Mouse (Mus musculus): ENCODE measurements at regions not wholly inside any gene's neighbourhood (a gene's known extent, or its start where the extent isn't known, plus 50 kb on each side); places are given as distances from the start of the nearest gene placed in this dataset.

GRCm38 (mm10) chr6:51182771-51183284 lies 249.6 kb upstream of the Nfe2l3 start:
- Histone ChIP-seq H3K4me1 (ENCODE audit: control insufficient read depth, insufficient read depth, low read length) (no peaks in the 10 kb centered on the region), H3K27ac (ENCODE audit: insufficient read depth, low read depth, low read length) (no peak overlapping the region), H3K4me3 (ENCODE audit: insufficient read depth, low read length) (no peak overlapping the region)
- no peak for TF ChIP-seq POLR2A (IDR thresholded peaks at IDR 0.05; ENCODE audit: borderline replicate concordance, low read depth, low read length)
- TF ChIP-seq CTCF (IDR thresholded peaks at IDR 0.05; ENCODE audit: low read depth, low read length) = no peak

- Histone ChIP-seq H3K4me1 (ENCODE audit: control insufficient read depth, insufficient read depth, low read length) (no peaks in the 10 kb centered on the region), H3K4me3 (ENCODE audit: insufficient read depth, low read length) (no peak overlapping the region), H3K27ac (ENCODE audit: insufficient read depth, low read depth, low read length) (no peak overlapping the region)
- TF ChIP-seq CTCF (IDR thresholded peaks at IDR 0.05; ENCODE audit: low read depth, low read length) (no peak), POLR2A (IDR thresholded peaks at IDR 0.05; ENCODE audit: borderline replicate concordance, low read depth, low read length) (no peak)
Measured at GRCm38 (mm10) chr6:51183576-51184420, 248.7 kb upstream of the Nfe2l3 start.

GRCm38 (mm10) chr6:51184500-51184899 lies 248.0 kb upstream of the Nfe2l3 start:
- TF ChIP-seq CTCF (IDR thresholded peaks at IDR 0.05; ENCODE audit: low read depth, low read length) = no peak
- no peak for TF ChIP-seq POLR2A (IDR thresholded peaks at IDR 0.05; ENCODE audit: borderline replicate concordance, low read depth, low read length)
- H3K4me1 ChIP-seq (ENCODE audit: control insufficient read depth, insufficient read depth, low read length) = no peaks in the 10 kb centered on the region
- no peak overlapping the region for H3K4me3 ChIP-seq (ENCODE audit: insufficient read depth, low read length)
- no peak overlapping the region for H3K27ac ChIP-seq (ENCODE audit: insufficient read depth, low read depth, low read length)

- no peak overlapping the region for H3K27ac ChIP-seq (ENCODE audit: insufficient read depth, low read depth, low read length)
- H3K4me1 ChIP-seq (ENCODE audit: control insufficient read depth, insufficient read depth, low read length) = no peaks in the 10 kb centered on the region
- no peak overlapping the region for H3K4me3 ChIP-seq (ENCODE audit: insufficient read depth, low read length)
- TF ChIP-seq CTCF (IDR thresholded peaks at IDR 0.05; ENCODE audit: low read depth, low read length) (no peak), POLR2A (IDR thresholded peaks at IDR 0.05; ENCODE audit: borderline replicate concordance, low read depth, low read length) (no peak)
Measured at GRCm38 (mm10) chr6:51185201-51185600, 247.3 kb upstream of the Nfe2l3 start.

DNA sequence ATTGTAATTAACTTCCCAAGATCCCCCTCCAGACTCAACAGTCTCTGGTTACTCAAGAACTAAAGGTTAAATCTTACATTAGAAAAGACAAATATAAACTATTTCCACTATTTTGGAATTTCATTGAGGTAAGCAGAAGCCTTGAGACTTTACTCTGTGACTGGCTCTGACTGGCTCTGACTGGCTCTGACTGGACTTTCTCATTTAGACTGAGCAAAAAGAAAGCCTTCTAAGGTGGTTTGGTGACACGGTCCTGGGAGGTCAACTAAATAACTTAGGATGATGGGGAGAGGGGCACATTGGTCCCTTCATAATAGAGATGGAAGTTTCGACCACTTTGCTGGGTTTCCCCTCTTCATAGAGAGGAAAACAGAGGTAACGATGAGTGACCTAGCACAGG lies 243.3 kb upstream of the Nfe2l3 start:
- H3K4me1 ChIP-seq (ENCODE audit: control insufficient read depth, insufficient read depth, low read length) = no peaks in the 10 kb centered on the region
- H3K4me3 ChIP-seq (ENCODE audit: insufficient read depth, low read length) = no peak overlapping the region
- no peak overlapping the region for H3K27ac ChIP-seq (ENCODE audit: insufficient read depth, low read depth, low read length)
- TF ChIP-seq POLR2A (IDR thresholded peaks at IDR 0.05; ENCODE audit: borderline replicate concordance, low read depth, low read length) (no peak), CTCF (IDR thresholded peaks at IDR 0.05; ENCODE audit: low read depth, low read length) (no peak)

DNA sequence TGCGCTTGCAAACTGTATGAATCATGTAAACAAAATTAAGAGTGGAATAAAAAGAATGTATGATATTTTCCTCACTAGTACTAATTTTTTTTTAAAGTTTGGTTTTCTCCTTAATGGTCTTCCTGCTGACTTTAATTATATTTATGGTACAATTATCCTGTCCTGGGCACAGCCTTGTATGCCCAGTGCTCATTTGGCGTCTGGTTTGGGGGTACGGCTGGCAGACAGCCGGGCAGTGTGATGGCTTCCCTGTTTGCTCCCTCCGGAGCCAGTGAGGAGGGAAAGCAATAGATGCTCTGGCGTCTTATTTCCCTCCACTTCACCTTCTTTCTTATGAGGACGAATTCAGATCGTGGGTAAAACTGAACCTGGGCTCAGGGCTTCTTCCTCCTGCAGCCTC lies 239.6 kb upstream of the Nfe2l3 start:
- no peak for TF ChIP-seq CTCF (IDR thresholded peaks at IDR 0.05; ENCODE audit: low read depth, low read length)
- TF ChIP-seq POLR2A (IDR thresholded peaks at IDR 0.05; ENCODE audit: borderline replicate concordance, low read depth, low read length) = no peak
- Histone ChIP-seq H3K27ac (ENCODE audit: insufficient read depth, low read depth, low read length) (no peak overlapping the region), H3K4me1 (ENCODE audit: control insufficient read depth, insufficient read depth, low read length) (no peaks in the 10 kb centered on the region), H3K4me3 (ENCODE audit: insufficient read depth, low read length) (no peak overlapping the region)

DNA sequence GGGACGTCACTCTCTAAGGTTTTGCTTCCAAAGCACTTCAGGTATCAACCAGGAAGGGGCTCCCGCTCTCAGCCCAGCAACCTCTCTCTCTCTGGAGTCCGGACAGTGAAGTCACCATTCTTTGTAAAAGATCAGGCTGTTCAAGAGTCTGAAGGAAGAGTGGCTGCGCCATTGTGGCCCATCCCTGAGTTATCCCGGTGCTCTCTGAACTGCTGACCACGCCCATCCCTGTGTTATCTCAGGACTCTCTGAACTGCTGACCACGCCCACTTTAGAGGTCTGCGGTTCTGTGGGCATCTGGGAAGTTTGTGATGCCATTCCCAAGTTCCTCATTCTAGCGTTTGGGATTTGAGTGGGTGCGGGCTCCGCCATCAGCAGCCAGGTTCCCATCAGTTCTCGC lies 239.1 kb upstream of the Nfe2l3 start:
- no peak overlapping the region for H3K27ac ChIP-seq (ENCODE audit: insufficient read depth, low read depth, low read length)
- no peak for TF ChIP-seq POLR2A (IDR thresholded peaks at IDR 0.05; ENCODE audit: borderline replicate concordance, low read depth, low read length)
- no peak for TF ChIP-seq CTCF (IDR thresholded peaks at IDR 0.05; ENCODE audit: low read depth, low read length)
- H3K4me1 ChIP-seq (ENCODE audit: control insufficient read depth, insufficient read depth, low read length) = no peaks in the 10 kb centered on the region
- H3K4me3 ChIP-seq (ENCODE audit: insufficient read depth, low read length) = no peak overlapping the region

DNA sequence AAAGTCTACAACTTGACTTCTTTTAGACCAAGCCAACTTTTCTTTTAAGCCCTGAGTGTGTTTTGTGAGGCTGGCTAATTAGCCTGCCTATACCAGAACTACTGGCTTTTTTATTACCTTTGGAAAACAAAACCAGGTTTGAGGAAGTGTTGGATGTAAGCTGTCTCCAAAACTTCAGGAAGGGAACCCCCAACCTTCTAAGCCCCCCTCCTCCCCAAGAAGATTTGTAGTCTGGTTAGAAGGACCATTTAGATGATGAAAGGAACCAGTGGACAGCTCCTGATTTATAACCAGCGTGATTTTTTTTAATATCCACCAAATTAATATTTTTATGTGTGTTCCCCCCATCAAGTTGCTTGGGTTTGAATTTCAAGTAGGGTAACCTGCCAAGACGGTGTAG lies 236.1 kb upstream of the Nfe2l3 start:
- Histone ChIP-seq H3K4me3 (ENCODE audit: insufficient read depth, low read length) (no peak overlapping the region), H3K4me1 (ENCODE audit: control insufficient read depth, insufficient read depth, low read length) (no peaks in the 10 kb centered on the region), H3K27ac (ENCODE audit: insufficient read depth, low read depth, low read length) (no peak overlapping the region)
- TF ChIP-seq POLR2A (IDR thresholded peaks at IDR 0.05; ENCODE audit: borderline replicate concordance, low read depth, low read length) = no peak
- no peak for TF ChIP-seq CTCF (IDR thresholded peaks at IDR 0.05; ENCODE audit: low read depth, low read length)

GRCm38 (mm10) chr6:51197000-51197774 lies 235.3 kb upstream of the Nfe2l3 start:
- no peaks in the 10 kb centered on the region for H3K4me1 ChIP-seq (ENCODE audit: control insufficient read depth, insufficient read depth, low read length)
- TF ChIP-seq POLR2A (IDR thresholded peaks at IDR 0.05; ENCODE audit: borderline replicate concordance, low read depth, low read length) (no peak), CTCF (IDR thresholded peaks at IDR 0.05; ENCODE audit: low read depth, low read length) (no peak)
- H3K27ac ChIP-seq (ENCODE audit: insufficient read depth, low read depth, low read length) = no peak overlapping the region
- no peak overlapping the region for H3K4me3 ChIP-seq (ENCODE audit: insufficient read depth, low read length)

DNA sequence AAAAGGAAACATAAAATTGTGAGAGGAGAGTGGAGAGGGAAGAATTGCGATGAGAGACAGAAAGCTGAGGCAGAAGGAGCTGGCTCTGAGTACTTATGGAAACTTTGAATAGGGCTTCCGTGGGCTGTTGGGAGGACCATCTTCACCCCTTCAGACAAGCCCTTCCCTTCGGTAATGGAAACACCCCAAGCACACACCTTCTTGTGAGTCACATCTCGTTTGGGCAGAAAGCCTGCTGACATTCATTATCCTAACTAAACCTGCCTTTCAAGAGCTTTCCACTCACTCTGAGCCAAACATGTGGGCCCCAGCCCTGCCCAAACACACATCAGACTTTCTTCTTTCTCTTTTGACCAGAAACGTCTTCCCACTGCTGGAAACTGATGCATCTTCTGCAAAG lies 232.3 kb upstream of the Nfe2l3 start:
- Histone ChIP-seq H3K4me1 (ENCODE audit: control insufficient read depth, insufficient read depth, low read length) (no peaks in the 10 kb centered on the region), H3K27ac (ENCODE audit: insufficient read depth, low read depth, low read length) (no peak overlapping the region), H3K4me3 (ENCODE audit: insufficient read depth, low read length) (no peak overlapping the region)
- TF ChIP-seq CTCF (IDR thresholded peaks at IDR 0.05; ENCODE audit: low read depth, low read length) (no peak), POLR2A (IDR thresholded peaks at IDR 0.05; ENCODE audit: borderline replicate concordance, low read depth, low read length) (no peak)

Data from bone marrow macrophage, adult 2 months (primary cell).